Mouse (Mus musculus): Measurements from ENCODE around the gene Cnksr3. TPM values are rescaled to one million over a fixed set of nuclear protein-coding genes. Genes with fewer than 3 reads are reported as not detected.

Cnksr3 gene
- polyA plus RNA-seq, 1 experiment from 2014 or later, result 13.4 TPM

- H3K4me1 ChIP-seq (ENCODE audit: control insufficient read depth, insufficient read depth, low read length), result peaks cover 22% of the 10 kb centered on the region
- H3K27ac ChIP-seq (ENCODE audit: low read length), result no peak overlapping the region
- peak; percentile 80 for ATAC-seq
- H3K36me3 ChIP-seq (ENCODE audit: control insufficient read depth, insufficient read depth, low read length), result no peaks in the 10 kb centered on the region
- no peaks in the 10 kb centered on the region for H3K9me3 ChIP-seq (ENCODE audit: control insufficient read depth, low read length)
- no peak overlapping the region for H3K4me3 ChIP-seq (ENCODE audit: low read length)
- no peaks in the 10 kb centered on the region for H3K27me3 ChIP-seq (replicated peaks; ENCODE audit: control insufficient read depth, insufficient read depth, low read length)
- H3K9ac ChIP-seq (ENCODE audit: low read depth, low read length), result no peak overlapping the region
- no peak overlapping the region for H3K4me2 ChIP-seq (ENCODE audit: low read depth, low read length)
Measured at GRCm38 (mm10) chr10:7198201-7198600, 13.8 kb downstream of the Cnksr3 start.

GRCm38 (mm10) chr10:7197733-7198132 lies 14.3 kb downstream of the Cnksr3 start:
- H3K4me1 ChIP-seq (ENCODE audit: control insufficient read depth, insufficient read depth, low read length), result peaks cover 22% of the 10 kb centered on the region
- no peak overlapping the region for H3K27ac ChIP-seq (ENCODE audit: low read length)
- H3K36me3 ChIP-seq (ENCODE audit: control insufficient read depth, insufficient read depth, low read length), result no peaks in the 10 kb centered on the region
- no peak overlapping the region for H3K9ac ChIP-seq (ENCODE audit: low read depth, low read length)
- H3K4me2 ChIP-seq (ENCODE audit: low read depth, low read length), result no peak overlapping the region
- 81% methylated on average over 6 of the region's 6 CpGs for WGBS
- H3K4me3 ChIP-seq (ENCODE audit: low read length), result no peak overlapping the region
- H3K9me3 ChIP-seq (ENCODE audit: control insufficient read depth, low read length), result no peaks in the 10 kb centered on the region
- H3K27me3 ChIP-seq (replicated peaks; ENCODE audit: control insufficient read depth, insufficient read depth, low read length), result no peaks in the 10 kb centered on the region
- ATAC-seq, result peak; percentile 47

GRCm38 (mm10) chr10:7196668-7197400 lies 15.2 kb downstream of the Cnksr3 start:
- H3K4me2 ChIP-seq (ENCODE audit: low read depth, low read length), result no peak overlapping the region
- no peak overlapping the region for H3K4me3 ChIP-seq (ENCODE audit: low read length)
- peaks cover 28% of the 10 kb centered on the region for H3K4me1 ChIP-seq (ENCODE audit: control insufficient read depth, insufficient read depth, low read length)
- no peaks in the 10 kb centered on the region for H3K9me3 ChIP-seq (ENCODE audit: control insufficient read depth, low read length)
- WGBS, result 73% methylated on average over 8 of the region's 8 CpGs
- no peak overlapping the region for H3K9ac ChIP-seq (ENCODE audit: low read depth, low read length)
- no peaks in the 10 kb centered on the region for H3K27me3 ChIP-seq (replicated peaks; ENCODE audit: control insufficient read depth, insufficient read depth, low read length)
- H3K27ac ChIP-seq (ENCODE audit: low read length), result no peak overlapping the region
- peak; percentile 19 for ATAC-seq
- no peaks in the 10 kb centered on the region for H3K36me3 ChIP-seq (ENCODE audit: control insufficient read depth, insufficient read depth, low read length)

- ATAC-seq, result no peak
- H3K27me3 ChIP-seq (replicated peaks; ENCODE audit: control insufficient read depth, insufficient read depth, low read length), result no peaks in the 10 kb centered on the region
- WGBS, result 68% methylated on average over 6 of the region's 6 CpGs
- H3K4me1 ChIP-seq (ENCODE audit: control insufficient read depth, insufficient read depth, low read length), result peaks cover 29% of the 10 kb centered on the region
- H3K4me3 ChIP-seq (ENCODE audit: low read length), result no peak overlapping the region
- no peak overlapping the region for H3K9ac ChIP-seq (ENCODE audit: low read depth, low read length)
- no peak overlapping the region for H3K4me2 ChIP-seq (ENCODE audit: low read depth, low read length)
- no peak overlapping the region for H3K27ac ChIP-seq (ENCODE audit: low read length)
- H3K9me3 ChIP-seq (ENCODE audit: control insufficient read depth, low read length), result no peaks in the 10 kb centered on the region
- H3K36me3 ChIP-seq (ENCODE audit: control insufficient read depth, insufficient read depth, low read length), result no peaks in the 10 kb centered on the region
Measured at GRCm38 (mm10) chr10:7195927-7196326, 16.1 kb downstream of the Cnksr3 start.

GRCm38 (mm10) chr10:7191721-7192413 lies 20.2 kb downstream of the Cnksr3 start:
- no peak overlapping the region for H3K4me3 ChIP-seq (ENCODE audit: low read length)
- H3K27ac ChIP-seq (ENCODE audit: low read length), result peak overlapping the region; percentile 60
- H3K9ac ChIP-seq (ENCODE audit: low read depth, low read length), result no peak overlapping the region
- ATAC-seq, result peak; percentile 92
- H3K9me3 ChIP-seq (ENCODE audit: control insufficient read depth, low read length), result no peaks in the 10 kb centered on the region
- H3K4me2 ChIP-seq (ENCODE audit: low read depth, low read length), result no peak overlapping the region
- 60% methylated on average over 9 of the region's 9 CpGs for WGBS
- no peaks in the 10 kb centered on the region for H3K36me3 ChIP-seq (ENCODE audit: control insufficient read depth, insufficient read depth, low read length)
- H3K27me3 ChIP-seq (replicated peaks; ENCODE audit: control insufficient read depth, insufficient read depth, low read length), result no peaks in the 10 kb centered on the region
- H3K4me1 ChIP-seq (ENCODE audit: control insufficient read depth, insufficient read depth, low read length), result peaks cover 42% of the 10 kb centered on the region

- Histone ChIP-seq H3K4me3 (ENCODE audit: low read length) (no peak overlapping the region), H3K27ac (ENCODE audit: low read length) (no peak overlapping the region), H3K27me3 (replicated peaks; ENCODE audit: control insufficient read depth, insufficient read depth, low read length) (no peaks in the 10 kb centered on the region)
Measured at GRCm38 (mm10) chr10:7189194-7189593, 22.8 kb downstream of the Cnksr3 start.

GRCm38 (mm10) chr10:7187881-7188280 lies 24.2 kb downstream of the Cnksr3 start:
- Histone ChIP-seq H3K4me3 (ENCODE audit: low read length) (no peak overlapping the region), H3K9me3 (ENCODE audit: control insufficient read depth, low read length) (no peaks in the 10 kb centered on the region), H3K4me2 (ENCODE audit: low read depth, low read length) (no peak overlapping the region), H3K4me1 (ENCODE audit: control insufficient read depth, insufficient read depth, low read length) (peaks cover 40% of the 10 kb centered on the region), H3K36me3 (ENCODE audit: control insufficient read depth, insufficient read depth, low read length) (no peaks in the 10 kb centered on the region), H3K9ac (ENCODE audit: low read depth, low read length) (no peak overlapping the region), H3K27ac (ENCODE audit: low read length) (no peak overlapping the region), H3K27me3 (replicated peaks; ENCODE audit: control insufficient read depth, insufficient read depth, low read length) (no peaks in the 10 kb centered on the region)
- ATAC-seq, result no peak
- WGBS, result 48% methylated on average over 7 of the region's 7 CpGs

More at GRCm38 (mm10) chr10:7189194-7189593, 22.8 kb downstream of the Cnksr3 start:
- WGBS, result 74% methylated on average over 6 of the region's 6 CpGs
- Histone ChIP-seq H3K9ac (ENCODE audit: low read depth, low read length) (no peak overlapping the region), H3K4me1 (ENCODE audit: control insufficient read depth, insufficient read depth, low read length) (peaks cover 27% of the 10 kb centered on the region), H3K36me3 (ENCODE audit: control insufficient read depth, insufficient read depth, low read length) (no peaks in the 10 kb centered on the region), H3K9me3 (ENCODE audit: control insufficient read depth, low read length) (no peaks in the 10 kb centered on the region), H3K4me2 (ENCODE audit: low read depth, low read length) (no peak overlapping the region)
- ATAC-seq, result no peak

- Histone ChIP-seq H3K4me1 (ENCODE audit: control insufficient read depth, insufficient read depth, low read length) (peaks cover 43% of the 10 kb centered on the region), H3K4me3 (ENCODE audit: low read length) (no peak overlapping the region), H3K4me2 (ENCODE audit: low read depth, low read length) (no peak overlapping the region), H3K9ac (ENCODE audit: low read depth, low read length) (no peak overlapping the region), H3K36me3 (ENCODE audit: control insufficient read depth, insufficient read depth, low read length) (no peaks in the 10 kb centered on the region), H3K27ac (ENCODE audit: low read length) (no peak overlapping the region), H3K9me3 (ENCODE audit: control insufficient read depth, low read length) (no peaks in the 10 kb centered on the region), H3K27me3 (replicated peaks; ENCODE audit: control insufficient read depth, insufficient read depth, low read length) (no peaks in the 10 kb centered on the region)
- no peak for ATAC-seq
- 90% methylated on average over 5 of the region's 5 CpGs for WGBS
Measured at GRCm38 (mm10) chr10:7186992-7187391, 25.0 kb downstream of the Cnksr3 start.

GRCm38 (mm10) chr10:7186018-7186417 lies 26.0 kb downstream of the Cnksr3 start:
- Histone ChIP-seq H3K9me3 (ENCODE audit: control insufficient read depth, low read length) (no peaks in the 10 kb centered on the region), H3K4me3 (ENCODE audit: low read length) (no peak overlapping the region), H3K36me3 (ENCODE audit: control insufficient read depth, insufficient read depth, low read length) (no peaks in the 10 kb centered on the region), H3K4me2 (ENCODE audit: low read depth, low read length) (no peak overlapping the region), H3K27ac (ENCODE audit: low read length) (no peak overlapping the region), H3K27me3 (replicated peaks; ENCODE audit: control insufficient read depth, insufficient read depth, low read length) (no peaks in the 10 kb centered on the region), H3K4me1 (ENCODE audit: control insufficient read depth, insufficient read depth, low read length) (peaks cover 43% of the 10 kb centered on the region), H3K9ac (ENCODE audit: low read depth, low read length) (no peak overlapping the region)
- WGBS, result 87% methylated on average over 5 of the region's 5 CpGs
- no peak for ATAC-seq
